Mouse (Mus musculus) frontal cortex, adult 2 months (tissue): Measurements from ENCODE around the gene Gna12. TPM values are rescaled to one million over a fixed set of nuclear protein-coding genes. Genes with fewer than 3 reads are reported as not detected.
A peak's percentile ranks its signal among the peaks of the same experiment; 100 is the strongest.

Experiments
- DNase-seq, 2 experiments: peaks; one replicate each; pipeline ENCODE4 v3.0.0; 2022; ENCODE audit warnings: low spot score in 1 of 2; ENCODE audit errors: extremely low spot score in 1 of 2
- polyA plus RNA-seq: library from polyadenylated mRNA; depleted of rRNA; stranded (reverse); fragments of >200 nt; gene quantifications from 2 replicates; pipeline ENCODE4 v1.2.3, GENCODE M21; 2012

Gna12 gene
- polyA plus RNA-seq, 1 experiment = 78.0 TPM

- DNase-seq = no peak
Observed at GRCm38 (mm10) chr5:140798775-140799174, 31.5 kb downstream of the Gna12 start.

DNA sequence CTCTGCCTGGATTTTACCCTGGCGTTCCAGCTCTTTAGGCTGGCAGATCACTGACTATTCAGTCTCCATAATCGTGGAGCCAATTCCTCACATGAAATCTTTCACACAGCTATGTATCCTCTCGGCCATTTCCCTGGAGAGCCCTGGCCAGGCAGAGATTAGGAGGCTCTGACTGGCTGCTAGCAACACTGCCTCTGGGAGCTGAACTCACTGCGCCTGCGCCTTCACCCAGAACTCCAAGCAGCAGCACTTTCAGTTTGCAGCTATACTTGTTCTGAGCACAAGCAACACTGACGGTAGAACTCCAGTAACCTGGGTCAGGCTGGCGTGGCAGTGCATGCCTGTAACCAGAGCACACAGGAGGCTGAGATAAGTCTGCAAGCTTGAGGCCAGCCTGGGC is 32.1 kb downstream of the Gna12 start:
- no peak for DNase-seq

DNA sequence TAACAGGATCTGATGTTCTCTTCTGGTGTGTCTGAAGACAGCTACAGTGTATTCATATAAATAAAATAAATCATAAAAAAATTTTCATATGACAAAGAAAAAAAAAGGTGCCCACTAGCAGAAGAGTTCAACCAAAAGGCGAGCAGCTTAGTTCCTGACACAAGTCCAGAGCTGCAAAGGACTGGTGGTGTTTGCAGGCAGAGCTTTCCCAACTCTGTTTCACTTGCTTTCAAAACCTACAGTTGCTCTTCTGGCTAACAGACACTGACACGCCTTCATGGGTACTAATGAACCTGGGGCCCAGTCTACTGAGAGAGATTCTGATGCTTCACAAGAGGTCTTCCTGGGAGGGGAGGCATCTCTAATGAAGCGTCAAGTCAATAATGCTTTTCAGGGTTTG is 34.2 kb downstream of the Gna12 start:
- no peak for DNase-seq

DNA sequence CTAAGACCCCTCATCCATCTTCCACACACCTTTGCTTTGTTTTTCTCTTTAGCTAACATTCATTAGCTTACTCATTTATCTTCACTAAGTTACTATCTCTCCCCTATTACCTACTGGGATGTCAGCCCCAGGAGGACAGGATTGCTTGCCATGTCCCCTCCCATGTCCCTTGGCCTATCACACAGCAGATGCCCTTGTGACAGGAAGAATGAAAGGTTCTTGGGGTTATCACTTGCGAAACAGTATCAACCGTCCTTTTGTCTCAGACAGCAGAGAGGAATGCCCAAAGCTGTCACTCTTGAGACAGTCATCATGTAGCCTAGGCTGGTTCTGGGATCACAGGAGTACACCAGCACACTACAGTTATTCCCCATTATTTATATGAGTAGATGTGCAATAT is 35.1 kb downstream of the Gna12 start:
- DNase-seq = no peak

DNA sequence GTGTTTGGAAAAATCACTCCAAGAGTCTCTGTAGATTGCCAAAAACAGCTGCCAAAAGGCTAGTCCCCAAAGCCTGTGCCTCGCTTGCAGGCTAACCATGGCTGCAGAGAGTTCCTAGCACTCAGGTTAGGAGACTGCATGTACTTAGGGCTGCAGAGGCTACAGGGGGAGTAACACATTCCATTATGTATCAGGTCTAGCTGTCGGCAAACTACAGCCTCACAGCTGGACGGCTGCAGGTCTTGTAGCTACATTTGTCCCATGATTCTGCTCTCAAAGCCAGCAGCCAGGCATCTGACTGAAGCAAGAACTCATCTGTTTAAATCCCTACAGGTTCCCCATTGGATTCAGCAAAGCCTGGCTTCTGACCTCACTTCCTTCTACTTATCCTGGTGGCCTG is 35.5 kb downstream of the Gna12 start:
- no peak for DNase-seq

DNA sequence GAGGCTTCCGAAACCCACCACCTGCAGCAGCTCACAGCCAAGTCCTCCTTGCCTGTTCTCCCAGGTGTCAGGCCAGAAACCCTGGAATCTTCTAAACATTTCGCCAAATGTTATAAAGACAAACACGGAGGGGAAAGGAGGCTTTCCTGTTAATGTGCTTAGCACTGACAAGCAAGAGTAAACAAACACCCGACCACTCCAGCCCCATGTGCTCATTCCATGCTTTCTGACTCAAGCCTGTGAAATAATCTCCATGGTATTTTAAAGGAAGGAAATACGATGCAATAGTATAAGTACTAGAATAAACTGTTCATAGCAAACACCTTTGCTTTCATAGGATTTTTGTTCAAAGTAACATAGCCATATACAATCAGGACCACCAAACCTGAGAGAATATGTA is 38.0 kb downstream of the Gna12 start:
- no peak for DNase-seq

DNA sequence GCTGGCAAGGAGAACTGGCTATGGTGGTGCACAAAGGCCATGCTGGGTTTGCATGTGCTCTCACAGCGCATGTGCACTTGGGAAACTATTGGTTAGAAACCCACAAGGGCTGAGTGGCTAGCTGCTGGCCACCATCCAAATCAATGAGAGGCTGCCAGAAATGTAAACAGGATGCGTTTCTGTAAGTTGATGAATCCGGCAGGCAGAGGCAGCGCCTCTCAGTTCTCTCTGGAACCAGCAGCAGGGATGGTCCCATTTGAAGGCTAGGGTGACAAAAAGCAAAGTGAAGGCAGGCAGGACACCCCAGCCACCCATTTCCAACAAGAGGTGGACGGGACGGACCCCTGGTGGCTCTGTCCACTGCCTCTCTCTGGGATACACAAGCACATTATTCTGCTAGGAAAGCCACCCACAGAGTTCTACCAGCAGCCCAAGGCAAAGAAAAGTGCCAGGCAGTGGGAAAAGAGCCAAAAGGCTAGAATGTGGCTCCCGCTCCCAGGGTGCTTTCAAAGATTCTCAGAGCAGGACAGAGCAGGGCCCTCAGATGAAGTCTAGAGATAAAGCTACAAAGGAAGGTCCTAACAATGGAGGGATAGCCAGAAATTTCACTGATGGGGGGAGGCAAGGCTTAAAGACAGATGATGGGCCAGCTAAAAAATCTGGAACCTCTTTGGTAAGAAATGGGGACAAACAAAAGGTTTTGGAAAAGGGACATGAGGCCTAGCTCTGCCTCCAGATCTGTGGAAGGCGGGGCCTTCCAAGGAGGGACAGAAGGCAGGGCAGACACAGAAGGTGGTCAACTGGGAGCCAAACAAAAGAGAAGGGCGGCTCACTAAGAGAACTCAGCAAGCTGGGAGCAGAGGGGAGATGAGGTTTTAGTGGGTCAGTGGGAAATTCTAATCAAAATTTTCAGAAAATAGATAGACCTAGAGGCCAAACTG is 39.0 kb downstream of the Gna12 start:
- DNase-seq = peak in 1 of 2 experiments; percentile 72

DNA sequence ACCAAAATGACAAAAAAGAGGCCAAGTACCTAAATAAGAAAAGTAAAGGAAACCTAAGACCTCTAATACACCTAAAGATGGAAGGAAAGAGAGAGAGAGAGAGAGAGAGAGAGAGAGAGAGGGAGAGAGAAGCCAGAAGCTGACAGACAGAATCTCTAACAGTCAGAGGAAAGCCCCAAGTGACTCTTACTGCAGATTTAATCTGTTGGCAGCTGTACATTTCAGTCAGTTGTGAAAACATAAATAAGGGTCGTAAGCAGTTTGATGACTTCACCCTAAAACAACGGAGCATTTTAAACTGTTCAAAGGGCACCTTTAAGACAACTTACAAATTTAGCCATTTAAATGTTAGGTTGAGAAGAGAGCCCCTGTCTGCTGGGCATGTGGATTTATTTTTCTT is 39.8 kb downstream of the Gna12 start:
- DNase-seq = no peak

DNA sequence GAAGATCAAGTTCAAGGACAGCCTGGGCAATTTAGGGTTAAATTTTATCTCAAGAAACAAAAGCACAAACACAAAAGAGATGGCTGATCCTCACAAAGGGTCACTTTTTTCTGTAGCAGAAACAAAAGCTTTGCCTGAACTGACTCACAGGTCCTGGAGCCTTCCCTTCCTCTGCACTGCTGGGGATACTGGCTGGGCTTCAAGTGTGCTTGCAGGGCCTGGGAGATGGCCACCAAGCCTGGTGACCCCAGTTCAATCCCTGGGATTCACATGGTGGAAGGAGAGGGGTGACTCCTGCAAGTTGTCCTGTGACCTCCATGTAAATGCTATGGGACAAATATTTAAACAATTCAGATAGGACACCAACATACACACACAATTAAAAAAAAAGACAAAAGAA is 40.7 kb downstream of the Gna12 start:
- no peak for DNase-seq

GRCm38 (mm10) chr5:140785240-140785872 is 44.9 kb downstream of the Gna12 start:
- DNase-seq = no peak

- no peak for DNase-seq
Observed at GRCm38 (mm10) chr5:140784288-140784687, 45.9 kb downstream of the Gna12 start.

GRCm38 (mm10) chr5:140783577-140783976 is 46.7 kb downstream of the Gna12 start:
- no peak for DNase-seq

DNA sequence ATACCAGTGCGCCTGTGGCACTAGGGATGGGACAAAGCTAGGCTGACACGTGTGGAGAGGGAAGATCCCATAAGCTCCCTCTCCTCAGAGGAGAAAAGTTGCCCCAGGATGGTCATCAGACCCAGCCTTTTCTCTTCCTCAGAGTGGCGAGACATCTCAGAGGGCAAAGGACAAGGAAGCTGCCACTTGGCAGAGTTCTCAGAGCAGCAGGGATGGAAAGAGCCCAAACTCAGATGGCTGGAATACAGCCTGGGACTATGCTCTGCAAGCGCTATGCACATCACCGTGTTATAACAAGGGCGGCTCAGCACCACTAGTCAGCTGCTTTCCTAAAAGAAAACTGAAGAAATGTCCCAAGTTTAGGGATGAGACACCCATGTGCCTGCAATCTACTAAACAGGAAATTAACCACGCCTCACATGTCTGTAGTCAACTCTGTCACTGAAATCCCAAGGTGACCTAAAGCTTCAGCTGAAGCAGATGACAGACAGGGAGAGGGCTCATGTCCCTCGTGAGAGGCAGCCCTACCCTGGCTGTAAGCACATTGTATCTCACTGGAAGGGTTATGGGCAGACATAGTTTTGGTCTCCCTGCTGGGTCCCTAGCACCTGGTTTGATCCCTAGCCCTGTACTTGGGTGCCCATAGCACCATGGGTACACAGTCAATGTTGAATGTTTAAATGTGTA is 48.2 kb downstream of the Gna12 start:
- DNase-seq = no peak

GRCm38 (mm10) chr5:140781122-140781521 is 49.1 kb downstream of the Gna12 start:
- DNase-seq = no peak

DNA sequence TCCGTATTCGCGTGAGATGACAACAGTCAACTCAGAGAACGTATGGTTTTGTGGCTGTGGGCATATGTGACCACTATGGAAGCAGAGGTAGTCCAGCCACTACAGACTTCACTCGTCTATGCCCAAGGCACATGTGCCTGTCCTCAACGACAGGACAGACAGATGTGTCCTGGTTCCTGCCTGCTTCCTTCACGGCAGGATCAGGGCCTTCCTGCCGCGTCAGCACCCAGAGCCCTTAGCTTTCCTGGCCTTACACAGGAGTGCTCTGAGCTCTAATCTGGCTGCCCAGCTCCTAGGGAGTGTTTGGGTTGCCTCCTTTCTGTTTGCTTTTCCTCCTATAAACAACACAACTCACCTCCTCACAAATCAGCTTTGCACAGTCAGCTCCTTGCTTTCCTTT is 53.3 kb downstream of the Gna12 start:
- DNase-seq = no peak

DNA sequence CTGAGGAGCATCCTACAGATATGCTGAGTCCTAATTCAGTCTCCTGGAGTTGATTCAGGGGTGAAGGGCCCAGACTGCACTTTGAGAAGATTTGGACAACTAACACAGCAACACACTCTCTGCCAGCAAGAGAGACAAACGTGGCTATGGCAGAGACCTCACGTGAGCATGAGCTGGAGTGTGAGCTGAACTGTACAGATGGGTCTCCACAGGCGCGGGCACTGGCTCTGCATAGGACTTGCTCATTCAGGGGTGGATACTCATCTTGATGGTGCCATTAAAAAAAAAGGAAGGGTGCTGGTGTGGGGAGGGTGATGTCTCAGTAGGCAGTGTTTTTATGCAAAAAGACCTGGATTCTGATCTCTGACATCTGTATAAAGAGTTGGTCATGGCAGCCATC is 55.1 kb downstream of the Gna12 start:
- DNase-seq = no peak

GRCm38 (mm10) chr5:140772158-140772557 is 58.1 kb downstream of the Gna12 start:
- DNase-seq = no peak

GRCm38 (mm10) chr5:140771612-140772011 is 58.6 kb downstream of the Gna12 start:
- DNase-seq = no peak

GRCm38 (mm10) chr5:140768333-140768732 is 61.9 kb downstream of the Gna12 start:
- DNase-seq = peak; percentile 53 to 66

DNA sequence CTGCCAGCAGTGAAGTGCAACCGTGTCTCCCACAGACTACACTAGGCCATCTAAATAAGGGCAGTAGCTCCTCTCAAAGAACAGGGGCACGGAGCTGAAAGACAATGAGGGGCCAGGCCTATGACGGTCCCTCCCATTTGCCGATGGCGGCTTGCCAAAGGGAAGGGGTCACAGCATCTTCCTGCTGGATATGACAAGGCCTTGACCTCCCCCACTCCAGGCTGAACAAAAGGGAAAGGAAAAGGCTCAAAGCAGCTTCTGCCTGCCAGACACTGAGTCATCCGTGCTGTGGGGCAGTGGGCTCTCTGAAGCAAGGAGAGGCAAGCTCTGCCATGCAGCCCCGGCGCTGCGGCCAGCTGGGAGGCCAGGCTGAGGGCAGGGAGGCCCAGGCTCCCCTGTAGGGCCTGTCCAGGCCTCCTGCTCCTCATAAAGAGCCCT is 62.5 kb downstream of the Gna12 start:
- DNase-seq = peak; percentile 62 to 71

- DNase-seq = no peak
Observed at GRCm38 (mm10) chr5:140766566-140766965, 63.7 kb downstream of the Gna12 start.
